Mouse (Mus musculus) heart, embryonic 12.5 days (tissue): ENCODE results near the gene Pla2g3. TPM values are rescaled to one million over a fixed set of nuclear protein-coding genes. Genes with fewer than 3 reads are reported as not detected.

Source experiments
- ATAC-seq: fragments of 200-750 bp; cut with Nextera tagmentation; 2 replicates; pipeline ENCODE4 v1.8.0; 2017; ENCODE audit warnings: moderate TSS enrichment, moderate library complexity; ENCODE audit not compliant: insufficient number of reproducible peaks, low FRiP score
- H3K27ac ChIP-seq: fragments of 300-500 bp; sonication (generic); 2 replicates; pipeline ENCODE4 v1.5.1; 2016; ENCODE audit warnings: mild to moderate bottlenecking, moderate library complexity; ENCODE audit not compliant: poor library complexity, severe bottlenecking
- H3K27me3 ChIP-seq: fragments of 300-500 bp; sonication (generic); replicated peaks from 2 replicates; pipeline ENCODE4 v1.6.1; 2016; ENCODE audit warnings: mild to moderate bottlenecking, moderate library complexity
- H3K36me3 ChIP-seq: fragments of 300-500 bp; sonication (generic); 2 replicates; pipeline ENCODE4 v1.6.1; 2016; ENCODE audit warnings: mild to moderate bottlenecking, moderate library complexity
- H3K4me1 ChIP-seq: fragments of 300-500 bp; sonication (generic); replicated peaks from 2 replicates; pipeline ENCODE4 v1.6.1; 2016; ENCODE audit warnings: mild to moderate bottlenecking
- H3K4me2 ChIP-seq: fragments of 300-500 bp; sonication (generic); 2 replicates; pipeline ENCODE4 v1.6.1; 2016; ENCODE audit warnings: mild to moderate bottlenecking, moderate library complexity
- H3K4me3 ChIP-seq: fragments of 300-500 bp; sonication (generic); 2 replicates; pipeline ENCODE4 v1.5.1; 2016; ENCODE audit warnings: mild to moderate bottlenecking
- H3K9ac ChIP-seq: fragments of 300-500 bp; sonication (generic); 2 replicates; pipeline ENCODE4 v1.6.1; 2016; ENCODE audit warnings: mild to moderate bottlenecking, moderate library complexity
- H3K9me3 ChIP-seq: fragments of 300-500 bp; sonication (generic); replicated peaks from 2 replicates; pipeline ENCODE4 v1.6.1; 2016; ENCODE audit warnings: mild to moderate bottlenecking, moderate library complexity
- WGBS: fragments of 180-500 bp; shearing (Covaris S2); methylation state at CpG from one replicate; pipeline ENCODE4 v1.1.7; 2016; 5-methylcytosine and 5-hydroxymethylcytosine counted together
- polyA plus RNA-seq: library from polyadenylated mRNA; unstranded; fragments of >200 nt; fragmentation: Nextera tagmentation; extraction: Ambion mirVana; gene quantifications from 2 replicates; pipeline ENCODE4 v1.2.1, GENCODE M21; 2016

Gene Pla2g3
- polyA plus RNA-seq, 1 experiment from 2014 or later: 0.26 TPM

GRCm38 (mm10) chr11:3513291-3513690, 25.2 kb downstream of the Pla2g3 start:
- 81% methylated on average over 6 of the region's 6 CpGs for WGBS
- no peak for ATAC-seq
- Histone ChIP-seq H3K9ac (no peak overlapping the region), H3K4me2 (no peak overlapping the region), H3K27ac (no peak overlapping the region), H3K4me3 (no peak overlapping the region), H3K9me3 (no peaks in the 10 kb centered on the region), H3K36me3 (no peaks in the 10 kb centered on the region), H3K4me1 (peaks cover 57% of the 10 kb centered on the region), H3K27me3 (no peaks in the 10 kb centered on the region)

GRCm38 (mm10) chr11:3514529-3515054, 26.5 kb downstream of the Pla2g3 start, which contains the start of gene Selenom:
Gene Selenom, plus strand, starts transcription at chr11:3514684.
- ATAC-seq: peak; percentile 65
- Histone ChIP-seq H3K4me1 (peaks cover 50% of the 10 kb centered on the region), H3K9ac (peak within 1 kb of the TSS; percentile 76), H3K36me3 (peaks cover 12% of the 10 kb centered on the region), H3K9me3 (no peaks in the 10 kb centered on the region), H3K4me3 (peak within 1 kb of the TSS; percentile 54), H3K4me2 (peak within 1 kb of the TSS; percentile 72), H3K27me3 (no peaks in the 10 kb centered on the region), H3K27ac (peak within 1 kb of the TSS; percentile 27)
- under 1% methylated on average over 26 of the region's 26 CpGs for WGBS

GRCm38 (mm10) chr11:3515216-3515615, 27.1 kb downstream of the Pla2g3 start:
- Histone ChIP-seq H3K4me2 (peak overlapping the region; percentile 72), H3K4me1 (peaks cover 53% of the 10 kb centered on the region), H3K4me3 (peak overlapping the region; percentile 54), H3K9ac (peak overlapping the region; percentile 76), H3K27ac (peak overlapping the region; percentile 27; the same call in 1 of the 2 replicates), H3K27me3 (no peaks in the 10 kb centered on the region), H3K9me3 (no peaks in the 10 kb centered on the region), H3K36me3 (peaks cover 18% of the 10 kb centered on the region)
- ATAC-seq: no peak
- WGBS: 8% methylated on average over 4 of the region's 4 CpGs

GRCm38 (mm10) chr11:3515637-3516036, 27.6 kb downstream of the Pla2g3 start:
- Histone ChIP-seq H3K4me2 (peak overlapping the region; percentile 72), H3K27me3 (no peaks in the 10 kb centered on the region), H3K9me3 (no peaks in the 10 kb centered on the region), H3K9ac (peak overlapping the region; percentile 76), H3K4me3 (peak overlapping the region; percentile 54; the same call in 1 of the 2 replicates), H3K4me1 (peaks cover 54% of the 10 kb centered on the region), H3K36me3 (peaks cover 22% of the 10 kb centered on the region), H3K27ac (no peak overlapping the region)
- ATAC-seq: no peak
- WGBS: 76% methylated on average over 4 of the region's 4 CpGs

GRCm38 (mm10) chr11:3516121-3516520, 28.0 kb downstream of the Pla2g3 start:
- Histone ChIP-seq H3K36me3 (peaks cover 27% of the 10 kb centered on the region), H3K4me3 (no peak overlapping the region), H3K4me1 (peaks cover 59% of the 10 kb centered on the region), H3K27ac (no peak overlapping the region), H3K9me3 (no peaks in the 10 kb centered on the region), H3K9ac (0 out of 2 replicates have a peak overlapping the region, but pooled peaks have one; percentile 76), H3K4me2 (peak overlapping the region; percentile 72), H3K27me3 (no peaks in the 10 kb centered on the region)
- 79% methylated on average over 5 of the region's 5 CpGs for WGBS
- no peak for ATAC-seq

GRCm38 (mm10) chr11:3516859-3517845, 29.1 kb downstream of the Pla2g3 start:
- ATAC-seq: peak; percentile 18; the same call in 1 of the 2 replicates
- 3% methylated on average over 50 of the region's 50 CpGs for WGBS
- Histone ChIP-seq H3K4me1 (peaks cover 62% of the 10 kb centered on the region), H3K36me3 (peaks cover 37% of the 10 kb centered on the region), H3K4me3 (peak overlapping the region; percentile 31), H3K27ac (no peak overlapping the region), H3K9me3 (no peaks in the 10 kb centered on the region), H3K27me3 (no peaks in the 10 kb centered on the region), H3K4me2 (peak overlapping the region; percentile 73), H3K9ac (peak overlapping the region; percentile 52)

- Histone ChIP-seq H3K27ac (no peak overlapping the region), H3K4me3 (peak overlapping the region; percentile 31), H3K4me1 (peaks cover 62% of the 10 kb centered on the region), H3K27me3 (no peaks in the 10 kb centered on the region), H3K36me3 (peaks cover 47% of the 10 kb centered on the region), H3K9me3 (no peaks in the 10 kb centered on the region), H3K9ac (peak overlapping the region; percentile 52; the same call in 1 of the 2 replicates), H3K4me2 (peak overlapping the region; percentile 73)
- WGBS: 44% methylated on average over 13 of the region's 13 CpGs
- no peak for ATAC-seq
Observed at GRCm38 (mm10) chr11:3517846-3518732, 30.0 kb downstream of the Pla2g3 start.

- Histone ChIP-seq H3K4me1 (peaks cover 57% of the 10 kb centered on the region), H3K27me3 (no peaks in the 10 kb centered on the region), H3K4me2 (no peak overlapping the region), H3K36me3 (peaks cover 57% of the 10 kb centered on the region), H3K9me3 (no peaks in the 10 kb centered on the region), H3K27ac (no peak overlapping the region), H3K4me3 (no peak overlapping the region), H3K9ac (no peak overlapping the region)
- WGBS: 58% methylated on average over 4 of the region's 4 CpGs
- ATAC-seq: no peak
Observed at GRCm38 (mm10) chr11:3519051-3519726, 31.1 kb downstream of the Pla2g3 start.

- Histone ChIP-seq H3K27ac (no peak overlapping the region), H3K4me2 (no peak overlapping the region), H3K9me3 (no peaks in the 10 kb centered on the region), H3K4me1 (peaks cover 56% of the 10 kb centered on the region), H3K4me3 (no peak overlapping the region), H3K27me3 (no peaks in the 10 kb centered on the region), H3K9ac (no peak overlapping the region), H3K36me3 (peaks cover 64% of the 10 kb centered on the region)
- 53% methylated on average over 11 of the region's 11 CpGs for WGBS
- ATAC-seq: no peak
Observed at GRCm38 (mm10) chr11:3519756-3520398, 31.8 kb downstream of the Pla2g3 start.

GRCm38 (mm10) chr11:3520919-3521318, 32.8 kb downstream of the Pla2g3 start:
- 74% methylated on average over 14 of the region's 14 CpGs for WGBS
- peaks cover 74% of the 10 kb centered on the region for H3K36me3 ChIP-seq
- H3K9ac ChIP-seq: no peak overlapping the region
- ATAC-seq: no peak
- H3K4me3 ChIP-seq: no peak overlapping the region
- no peak overlapping the region for H3K27ac ChIP-seq
- peaks cover 46% of the 10 kb centered on the region for H3K4me1 ChIP-seq
- no peaks in the 10 kb centered on the region for H3K27me3 ChIP-seq
- H3K4me2 ChIP-seq: no peak overlapping the region
- no peaks in the 10 kb centered on the region for H3K9me3 ChIP-seq
